Mouse (Mus musculus) embryonic stem cell, embryonic (primary cell): Measurements from ENCODE around the gene Dbndd2.

ENCODE experiments used
- CTCF ChIA-PET, 4 experiments: fragments of 300-600 bp in 2 of 4; fragments of 350-600 bp in 2 of 4; sonication (Branson Sonifier 250); formaldehyde crosslinking; loops; one replicate each; lab custom pipeline; 2022; ENCODE audit warnings: inconsistent platforms in 2 of 4; lab: Charles Lee
- POLR2A ChIA-PET, 4 experiments: fragments of 300-600 bp in 2 of 4; fragments of 350-600 bp in 2 of 4; sonication (Branson Sonifier 250); formaldehyde crosslinking; loops; one replicate each; lab custom pipeline; 2022; ENCODE audit warnings: antibody characterized with exemption in 4 of 4, inconsistent platforms in 1 of 4; lab: Charles Lee

Dbndd2 gene

GRCm38 (mm10) chr2:164446086-164446469 is 39.8 kb upstream of the Dbndd2 start:
- CTCF ChIA-PET, result interaction anchor here in 2 of 4 experiments (1.2 to 1.9 kb wide), 4 partner anchors 15 to 29 kb away, joined by 4 to 12 read pairs (median 7); partner anchors contain the start of gene Gm20458 (in 1 of the 2)
- POLR2A ChIA-PET, result interaction anchor here (0.6 to 36.5 kb wide), 12 partner anchors 8 to 376 kb away, joined by 3 to 985 read pairs (median 62); partner anchors contain the start of genes Gm20458 (in 3 of the 4), Sys1 (in 3 of the 4), Acot8 (in 1 of the 4) and Zswim1 (in 1 of the 4)

GRCm38 (mm10) chr2:164448140-164448539 is 37.8 kb upstream of the Dbndd2 start:
- CTCF ChIA-PET, result no interaction called here
- POLR2A ChIA-PET, result interaction anchor here in 2 of 4 experiments (0.6 to 36.5 kb wide), 7 partner anchors 8 to 62 kb away, joined by 3 to 985 read pairs (median 4); partner anchors contain the start of genes Gm20458 (in 2 of the 2) and Sys1 (in 1 of the 2)

DNA sequence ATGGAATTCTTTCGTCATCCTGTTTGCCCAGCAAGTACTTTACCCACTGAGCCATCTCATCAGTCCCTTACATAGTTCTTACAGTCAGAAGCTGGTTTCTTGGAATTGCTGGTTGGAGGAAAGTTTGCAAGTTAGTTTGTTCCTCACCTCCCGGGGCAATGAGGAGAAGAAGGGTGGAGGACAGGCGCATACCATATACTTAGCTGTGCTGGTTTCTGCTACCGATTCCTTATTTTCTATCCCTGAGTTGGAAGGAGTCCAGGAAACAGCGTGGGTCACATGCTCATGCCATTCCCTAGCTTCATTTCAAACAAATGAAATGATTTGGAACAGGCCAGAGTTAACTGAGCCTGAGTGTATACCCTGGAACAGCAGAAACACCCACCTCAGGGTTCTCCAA is 37.0 kb upstream of the Dbndd2 start:
- ChIA-PET CTCF (interaction anchor here in 2 of 4 experiments (0.5 to 0.9 kb wide), 3 partner anchors 12 to 320 kb away, joined by 3 to 4 read pairs (median 3); partner anchors contain the start of gene Gm20458 (in 1 of the 2)), POLR2A (interaction anchor here (0.6 to 36.5 kb wide), 9 partner anchors 6 to 408 kb away, joined by 3 to 985 read pairs (median 4); partner anchors contain the start of genes Sdc4 (in 2 of the 4), Gm20458 (in 1 of the 4) and Pltp (in 1 of the 4))

DNA sequence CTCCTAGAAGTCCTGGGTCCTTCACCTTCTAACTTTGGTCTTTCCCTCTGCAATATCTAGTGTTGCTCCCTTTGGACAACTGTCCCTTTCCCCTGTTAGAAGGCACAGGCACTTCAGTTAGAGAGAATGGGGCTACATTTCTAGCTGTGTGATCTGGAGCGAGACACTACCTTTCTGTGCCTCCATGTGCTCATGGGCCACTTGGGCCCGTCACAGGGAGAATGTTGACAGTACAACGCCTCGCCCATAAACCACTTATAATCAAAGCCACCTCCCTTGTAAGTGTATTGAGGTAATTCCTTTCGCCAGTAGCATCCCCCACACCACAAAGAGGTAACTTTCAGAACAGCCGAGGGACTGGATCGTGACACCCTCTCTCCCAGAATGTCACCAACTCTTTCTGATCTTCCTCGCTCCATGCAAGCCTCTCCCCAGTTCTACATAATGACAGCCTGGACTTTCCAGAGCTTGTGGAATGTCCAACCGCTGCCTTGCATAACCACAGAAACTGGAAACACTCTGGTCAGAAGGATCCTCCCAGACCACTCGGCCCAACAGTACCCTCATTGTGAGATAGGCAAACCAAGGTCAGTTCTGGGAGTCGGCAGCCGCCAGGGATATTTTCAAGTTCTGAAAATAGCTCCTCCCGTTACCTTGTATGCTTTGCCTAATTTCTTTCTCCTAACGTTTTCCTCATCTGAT is 36.4 kb upstream of the Dbndd2 start:
- POLR2A ChIA-PET, result interaction anchor here in 3 of 4 experiments (0.7 to 36.5 kb wide), 9 partner anchors 7 to 408 kb away, joined by 3 to 985 read pairs (median 9); partner anchors contain the start of genes Gm20458 (in 2 of the 3), Sdc4 (in 2 of the 3) and Pltp (in 1 of the 3)
- CTCF ChIA-PET, result interaction anchor here in 2 of 4 experiments (0.7 to 1.2 kb wide), 3 partner anchors 12 to 81 kb away, joined by 3 to 4 read pairs (median 3); partner anchors contain the start of gene Gm20458 (in 1 of the 2)

DNA sequence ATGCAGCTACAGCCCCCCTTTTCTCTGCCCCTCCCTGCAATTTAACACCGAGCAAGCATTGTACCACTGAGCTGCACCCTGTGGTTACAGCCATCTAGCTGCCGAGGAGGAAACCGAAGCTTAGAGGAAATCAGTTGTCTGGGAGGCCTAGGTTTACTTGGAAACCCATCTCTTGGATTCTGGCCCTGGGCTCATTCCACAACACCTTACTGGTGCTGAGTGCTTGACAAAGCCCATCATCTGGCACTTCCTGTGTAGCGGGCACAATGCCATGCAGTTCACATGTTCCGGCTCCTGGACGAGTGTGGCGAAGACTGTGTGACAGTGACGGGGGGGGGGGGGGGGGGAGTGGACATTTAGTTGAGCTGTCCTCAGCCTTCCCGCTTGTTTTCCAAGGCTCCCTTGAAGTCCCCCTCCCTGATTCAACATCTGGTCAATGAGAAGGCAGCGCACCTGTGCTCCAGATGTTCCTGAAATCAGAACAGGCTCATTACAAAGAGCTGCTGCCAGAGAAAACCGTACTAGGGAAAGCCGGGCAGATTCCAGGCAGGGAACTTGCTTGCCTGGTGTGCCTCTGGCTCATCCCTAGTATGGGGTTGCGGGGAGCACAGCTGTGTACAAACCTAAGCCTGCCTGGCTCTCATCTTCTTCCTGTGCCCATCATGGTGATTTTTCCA is 33.8 kb upstream of the Dbndd2 start:
- ChIA-PET POLR2A (interaction anchor here (0.6 to 36.5 kb wide), 21 partner anchors 8 to 89 kb away, joined by 3 to 985 read pairs (median 5); partner anchors contain the start of genes Gm20458 (in 3 of the 4) and Sdc4 (in 3 of the 4)), CTCF (interaction anchor here in 3 of 4 experiments (0.6 to 2.2 kb wide), 13 partner anchors 8 to 274 kb away, joined by 3 to 7 read pairs (median 4); partner anchors contain the start of gene Gm20458 (in 2 of the 3))

GRCm38 (mm10) chr2:164453047-164453757 is 32.7 kb upstream of the Dbndd2 start:
- POLR2A ChIA-PET, result interaction anchor here (0.7 to 36.5 kb wide), 14 partner anchors 7 to 88 kb away, joined by 3 to 985 read pairs (median 6); partner anchors contain the start of genes Sdc4 (in 3 of the 4) and Gm20458 (in 2 of the 4)
- CTCF ChIA-PET, result interaction anchor here in 3 of 4 experiments (0.6 to 2.2 kb wide), 5 partner anchors 7 to 63 kb away, joined by 3 to 15 read pairs (median 3); partner anchors contain the start of gene Gm20458 (in 1 of the 3)

DNA sequence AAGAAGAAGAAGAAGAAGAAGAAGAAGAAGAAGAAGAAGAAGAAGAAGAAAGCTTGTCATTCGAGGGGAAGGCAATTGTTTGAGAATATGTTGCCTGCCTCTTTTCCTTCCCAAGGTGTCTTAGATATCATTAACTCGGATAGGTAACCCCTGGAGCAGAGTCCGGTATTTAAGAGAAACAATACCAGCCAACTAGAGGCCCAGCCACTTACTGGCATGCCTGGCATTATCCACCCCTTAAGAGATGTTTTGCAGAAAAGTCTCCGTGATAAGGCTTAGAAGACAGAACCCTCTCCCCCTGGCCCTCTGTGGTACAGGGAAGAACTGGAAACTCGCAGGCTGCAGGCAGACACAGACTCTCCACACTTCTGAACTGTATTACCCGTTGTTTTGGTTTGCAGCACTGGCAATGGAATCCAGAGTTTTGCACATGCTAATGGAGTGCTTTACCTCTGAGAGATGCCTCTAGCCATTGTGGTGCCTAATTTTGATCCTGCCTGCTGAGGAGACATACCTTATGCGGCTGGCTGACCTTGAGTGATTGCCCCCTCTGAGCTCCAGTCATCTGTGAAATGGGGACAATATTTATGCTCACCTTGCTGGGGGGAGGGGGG is 31.9 kb upstream of the Dbndd2 start:
- ChIA-PET CTCF (interaction anchor here in 3 of 4 experiments (0.6 to 1.4 kb wide), 4 partner anchors 11 to 64 kb away, joined by 3 read pairs; no protein-coding TSS in a partner anchor), POLR2A (interaction anchor here (0.6 to 36.5 kb wide), 13 partner anchors 8 to 765 kb away, joined by 3 to 985 read pairs (median 5); partner anchors contain the start of genes Sdc4 (in 3 of the 4) and Wfdc10 (in 1 of the 4))

- POLR2A ChIA-PET, result interaction anchor here (0.7 to 36.5 kb wide), 16 partner anchors 9 to 370 kb away, joined by 3 to 985 read pairs (median 8); partner anchors contain the start of genes Sdc4 (in 3 of the 4) and Zswim1 (in 1 of the 4)
- CTCF ChIA-PET, result interaction anchor here in 3 of 4 experiments (0.6 to 2.6 kb wide), 8 partner anchors 15 to 105 kb away, joined by 3 to 13 read pairs (median 3); no protein-coding TSS in a partner anchor
Observed at GRCm38 (mm10) chr2:164454846-164455245, 31.1 kb upstream of the Dbndd2 start.

GRCm38 (mm10) chr2:164455421-164456190 is 30.3 kb upstream of the Dbndd2 start:
- POLR2A ChIA-PET, result interaction anchor here (0.6 to 36.5 kb wide), 29 partner anchors 8 to 404 kb away, joined by 3 to 985 read pairs (median 4); partner anchors contain the start of genes Sdc4 (in 3 of the 4), Trp53tg5 (in 1 of the 4) and Zswim1 (in 1 of the 4)
- CTCF ChIA-PET, result interaction anchor here in 3 of 4 experiments (0.5 to 2.6 kb wide), 14 partner anchors 13 to 126 kb away, joined by 3 to 14 read pairs (median 4); no protein-coding TSS in a partner anchor

- POLR2A ChIA-PET, result interaction anchor here (0.5 to 36.5 kb wide), 40 partner anchors 7 to 1353 kb away, joined by 3 to 985 read pairs (median 4); partner anchors contain the start of genes Sdc4 (in 3 of the 4), Matn4 (in 1 of the 4), Pigt (in 1 of the 4) and Trp53tg5 (in 1 of the 4)
- CTCF ChIA-PET, result interaction anchor here (0.5 to 2.6 kb wide), 15 partner anchors 12 to 127 kb away, joined by 3 to 14 read pairs (median 4); partner anchors contain the start of gene Sdc4 (in 2 of the 4)
Observed at GRCm38 (mm10) chr2:164456413-164456812, 29.5 kb upstream of the Dbndd2 start.

DNA sequence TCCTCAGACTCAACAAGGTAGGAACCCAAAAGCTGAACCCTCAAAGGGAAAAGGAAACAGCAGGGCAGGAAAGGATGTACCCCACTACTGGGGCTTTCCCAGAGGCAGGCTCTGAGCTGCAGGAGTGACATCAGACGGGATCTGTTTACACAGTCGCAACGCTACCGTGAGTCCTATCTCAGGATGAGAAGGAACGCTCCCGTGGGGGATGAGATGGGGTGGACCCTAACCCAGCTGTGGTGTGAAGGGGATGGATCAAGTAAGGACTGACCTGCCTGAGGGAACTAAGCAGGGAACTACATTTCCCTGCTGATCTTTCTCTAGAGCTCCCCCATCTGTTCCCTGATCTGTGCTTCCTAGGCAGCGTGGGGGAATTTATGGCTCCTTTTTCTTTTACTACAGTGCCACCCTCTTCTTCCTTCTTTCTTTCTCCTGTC is 29.0 kb upstream of the Dbndd2 start, which contains the start of gene Sys1:
TSS of gene Sys1 (plus strand) at position 101 of the 437 bp plus-strand sequence.
- ChIA-PET CTCF (interaction anchor here (0.6 to 2.6 kb wide), 14 partner anchors 13 to 67 kb away, joined by 3 to 13 read pairs (median 4); partner anchors contain the start of gene Sdc4 (in 2 of the 4)), POLR2A (interaction anchor here (0.5 to 36.5 kb wide), 34 partner anchors 10 to 1352 kb away, joined by 3 to 985 read pairs (median 4); partner anchors contain the start of genes Sdc4 (in 3 of the 4), Matn4 (in 1 of the 4), Pigt (in 1 of the 4) and Trp53tg5 (in 1 of the 4))

GRCm38 (mm10) chr2:164457942-164458341 is 28.0 kb upstream of the Dbndd2 start:
- ChIA-PET CTCF (interaction anchor here (0.6 to 1.6 kb wide), 9 partner anchors 12 to 68 kb away, joined by 3 to 9 read pairs (median 4); no protein-coding TSS in a partner anchor), POLR2A (interaction anchor here (0.5 to 36.5 kb wide), 20 partner anchors 9 to 745 kb away, joined by 3 to 985 read pairs (median 4); partner anchors contain the start of genes Sdc4 (in 2 of the 4) and Dbndd2 (in 1 of the 4))

DNA sequence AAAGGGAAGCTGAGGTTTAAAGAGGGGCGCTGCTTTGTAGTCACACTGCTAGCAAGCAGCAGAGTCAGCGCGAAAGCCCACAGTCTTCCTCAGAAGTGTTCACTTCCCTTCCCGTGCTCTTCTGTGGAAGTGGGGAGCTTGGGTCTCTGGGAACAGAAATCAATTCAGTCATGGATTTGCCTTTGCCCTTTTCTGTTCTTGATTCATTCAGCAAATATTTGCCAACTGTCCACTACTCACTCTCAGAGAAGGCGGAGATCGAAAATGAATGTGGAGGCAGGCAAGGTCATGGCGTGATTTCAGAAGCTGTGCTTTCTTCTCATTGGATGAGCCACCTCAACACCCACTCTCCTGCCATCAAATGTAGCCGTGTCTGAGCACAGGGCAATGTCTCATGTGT is 27.4 kb upstream of the Dbndd2 start:
- CTCF ChIA-PET, result interaction anchor here (0.5 to 1.6 kb wide), 12 partner anchors 12 to 69 kb away, joined by 3 to 9 read pairs (median 4); no protein-coding TSS in a partner anchor
- POLR2A ChIA-PET, result interaction anchor here (0.5 to 36.5 kb wide), 17 partner anchors 8 to 746 kb away, joined by 3 to 985 read pairs (median 5); partner anchors contain the start of genes Sdc4 (in 2 of the 4) and Dbndd2 (in 1 of the 4)
